Mouse (Mus musculus): ENCODE data around the gene Tcf7l2. TPM values are rescaled to one million over a fixed set of nuclear protein-coding genes. Genes with fewer than 3 reads are reported as not detected.
A peak's percentile ranks its signal among the peaks of the same experiment; 100 is the strongest.

Gene Tcf7l2
- polyA plus RNA-seq (2015; fragmentation: Nextera tagmentation; extraction: Ambion mirVana) = 142 and 157 TPM in 2 replicates

DNA sequence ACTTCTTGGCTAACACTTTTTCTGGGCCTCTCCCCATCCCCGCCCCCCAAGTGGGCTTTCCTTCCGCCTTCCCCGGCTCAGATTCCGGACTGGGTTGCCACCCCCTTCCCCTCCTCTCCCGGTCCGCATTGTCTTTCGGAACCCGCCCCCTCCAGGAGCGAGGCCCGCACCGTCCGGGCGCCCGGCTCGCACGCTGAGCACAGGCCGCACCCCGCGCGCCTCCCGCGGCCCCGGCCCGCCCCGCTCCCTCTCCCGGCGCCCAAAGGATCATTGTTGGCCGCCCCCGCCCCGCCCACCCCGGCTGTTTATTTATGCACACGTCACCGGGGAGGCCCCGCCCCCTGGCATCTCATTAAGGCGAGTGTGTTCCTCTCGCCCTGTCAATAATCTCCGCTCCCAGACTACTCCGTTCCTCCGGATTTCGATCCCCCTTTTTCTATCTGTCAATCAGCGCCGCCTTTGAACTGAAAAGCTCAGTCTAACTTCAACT lies at the start of gene Tcf7l2:
Tcf7l2 (plus strand) TSS at position 382 of the 490 bp plus-strand sequence.
- H3K4me2 ChIP-seq = peak within 1 kb of the TSS; percentile 91
- peaks cover 33% of the 10 kb centered on the region for H3K4me1 ChIP-seq
- H3K9me3 ChIP-seq = no peaks in the 10 kb centered on the region
- ATAC-seq (ENCODE audit: insufficient number of reproducible peaks, insufficient read depth, low FRiP score, low TSS enrichment, low read depth) = peak; percentile 91
- H3K9ac ChIP-seq = peak within 1 kb of the TSS; percentile 99
- under 1% methylated on average over 41 of the region's 42 CpGs for WGBS
- peak within 1 kb of the TSS; percentile 100 for H3K27ac ChIP-seq
- H3K27me3 ChIP-seq = no peaks in the 10 kb centered on the region
- H3K36me3 ChIP-seq = no peaks in the 10 kb centered on the region
- H3K4me3 ChIP-seq = peak within 1 kb of the TSS; percentile 86

DNA sequence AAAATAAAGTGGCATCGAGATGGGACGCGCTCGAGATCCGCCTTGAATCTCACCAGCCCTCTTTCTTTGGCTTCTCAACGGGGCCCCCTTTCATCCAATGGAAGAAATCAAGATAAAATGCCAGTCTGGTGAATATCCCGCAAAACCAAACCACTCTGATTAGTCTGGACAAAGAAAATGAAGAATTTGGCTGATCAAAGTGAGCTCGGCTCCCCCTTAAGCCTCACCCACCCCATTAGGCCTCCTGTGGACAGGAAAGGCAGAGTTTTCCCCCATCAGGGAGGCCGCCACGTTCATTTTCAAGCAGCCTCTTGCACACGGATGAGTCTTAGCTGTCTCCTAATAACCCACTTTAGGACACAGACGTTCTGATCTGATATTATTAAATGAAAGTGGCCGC lies 47.0 kb upstream of the Tcf7l2 start:
- Histone ChIP-seq H3K36me3 (no peaks in the 10 kb centered on the region), H3K9me3 (no peaks in the 10 kb centered on the region), H3K4me3 (no peak overlapping the region), H3K4me2 (no peak overlapping the region), H3K9ac (no peak overlapping the region), H3K27ac (no peak overlapping the region), H3K27me3 (peaks cover 19% of the 10 kb centered on the region), H3K4me1 (peaks cover 8% of the 10 kb centered on the region; the same call in 1 of the 2 replicates)
- ATAC-seq (ENCODE audit: insufficient number of reproducible peaks, insufficient read depth, low FRiP score, low TSS enrichment, low read depth) = no peak
- WGBS = 22% methylated on average over 13 of the region's 13 CpGs

- Histone ChIP-seq H3K36me3 (no peaks in the 10 kb centered on the region), H3K4me1 (peaks cover 12% of the 10 kb centered on the region), H3K4me2 (no peak overlapping the region), H3K9me3 (no peaks in the 10 kb centered on the region), H3K27me3 (peaks cover 20% of the 10 kb centered on the region), H3K9ac (no peak overlapping the region), H3K27ac (no peak overlapping the region), H3K4me3 (no peak overlapping the region)
- 79% methylated on average over 10 of the region's 10 CpGs for WGBS
- ATAC-seq (ENCODE audit: insufficient number of reproducible peaks, insufficient read depth, low FRiP score, low TSS enrichment, low read depth) = no peak
Observed at GRCm38 (mm10) chr19:55695418-55695817, 46.2 kb upstream of the Tcf7l2 start.

GRCm38 (mm10) chr19:55698892-55699291 lies 42.7 kb upstream of the Tcf7l2 start:
- no peak overlapping the region for H3K9ac ChIP-seq
- H3K4me2 ChIP-seq = no peak overlapping the region
- H3K4me1 ChIP-seq = peaks cover 16% of the 10 kb centered on the region
- no peak for ATAC-seq (ENCODE audit: insufficient number of reproducible peaks, insufficient read depth, low FRiP score, low TSS enrichment, low read depth)
- H3K27me3 ChIP-seq = peaks cover 14% of the 10 kb centered on the region; the same call in 1 of the 2 replicates
- 80% methylated on average over 5 of the region's 5 CpGs for WGBS
- no peak overlapping the region for H3K27ac ChIP-seq
- H3K9me3 ChIP-seq = no peaks in the 10 kb centered on the region
- H3K4me3 ChIP-seq = no peak overlapping the region
- H3K36me3 ChIP-seq = no peaks in the 10 kb centered on the region

DNA sequence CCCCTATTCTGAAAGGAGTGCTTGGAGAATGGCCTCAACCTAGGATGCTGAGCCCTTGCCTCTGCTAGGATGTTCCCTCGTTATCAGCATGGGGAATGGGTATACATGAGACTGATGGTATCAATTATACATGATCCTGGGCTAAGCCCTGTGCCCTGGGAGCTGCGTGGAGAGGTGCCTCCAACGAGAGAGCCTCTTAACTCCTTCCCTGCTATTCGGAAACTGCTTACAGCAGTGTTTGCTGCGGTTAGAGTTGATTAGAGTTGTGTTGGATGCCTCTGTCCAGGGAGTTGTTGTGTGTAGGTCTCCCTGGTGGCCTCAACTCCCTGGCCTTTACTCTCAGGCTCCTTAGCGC lies 41.4 kb upstream of the Tcf7l2 start:
- no peak for ATAC-seq (ENCODE audit: insufficient number of reproducible peaks, insufficient read depth, low FRiP score, low TSS enrichment, low read depth)
- H3K27me3 ChIP-seq = peaks cover 5% of the 10 kb centered on the region; the same call in 1 of the 2 replicates
- no peaks in the 10 kb centered on the region for H3K9me3 ChIP-seq
- H3K4me3 ChIP-seq = no peak overlapping the region
- H3K9ac ChIP-seq = no peak overlapping the region
- H3K27ac ChIP-seq = no peak overlapping the region
- 27% methylated on average over 6 of the region's 6 CpGs for WGBS
- no peak overlapping the region for H3K4me2 ChIP-seq
- H3K4me1 ChIP-seq = peaks cover 8% of the 10 kb centered on the region
- no peaks in the 10 kb centered on the region for H3K36me3 ChIP-seq

DNA sequence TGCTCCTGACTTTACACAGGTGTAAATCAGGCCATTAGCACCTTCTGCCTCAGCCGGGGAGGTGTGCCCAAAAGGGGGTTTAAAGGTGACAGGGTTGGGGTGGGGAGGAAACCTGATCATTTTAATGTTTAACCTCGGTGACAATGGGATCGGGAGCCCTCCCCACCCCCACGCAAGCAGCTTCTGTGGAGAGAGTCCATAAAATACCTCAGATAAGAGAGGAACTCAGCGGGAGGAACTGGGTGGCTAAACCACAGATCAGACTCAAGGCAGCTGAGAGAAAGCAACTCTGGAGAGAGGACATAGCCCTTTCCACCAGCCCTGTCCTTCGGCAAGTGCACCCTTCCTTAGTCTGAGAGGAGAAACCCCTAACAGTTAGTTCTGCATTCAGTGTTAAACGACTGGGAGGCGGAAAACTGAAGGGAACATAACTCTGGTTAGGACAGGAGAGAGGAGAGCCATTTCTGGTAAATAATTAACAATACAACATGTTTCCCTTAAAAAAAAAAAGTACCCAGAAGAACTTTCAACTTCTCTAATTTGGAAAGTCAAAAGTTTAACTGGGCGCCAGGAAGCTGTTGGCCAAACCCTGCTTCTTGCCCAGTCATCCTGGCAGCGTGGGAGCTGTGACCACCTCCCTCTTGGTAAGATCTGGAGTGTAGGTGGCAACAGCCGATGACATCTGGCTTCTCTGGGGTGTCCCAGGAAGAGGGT lies 40.9 kb upstream of the Tcf7l2 start:
- Histone ChIP-seq H3K36me3 (no peaks in the 10 kb centered on the region), H3K9ac (no peak overlapping the region), H3K27ac (no peak overlapping the region), H3K4me2 (no peak overlapping the region), H3K27me3 (peaks cover 5% of the 10 kb centered on the region; the same call in 1 of the 2 replicates), H3K9me3 (no peaks in the 10 kb centered on the region), H3K4me3 (no peak overlapping the region), H3K4me1 (peaks cover 8% of the 10 kb centered on the region)
- no peak for ATAC-seq (ENCODE audit: insufficient number of reproducible peaks, insufficient read depth, low FRiP score, low TSS enrichment, low read depth)
- 57% methylated on average over 11 of the region's 11 CpGs for WGBS

- no peaks in the 10 kb centered on the region for H3K9me3 ChIP-seq
- no peak overlapping the region for H3K27ac ChIP-seq
- H3K27me3 ChIP-seq = peaks cover 7% of the 10 kb centered on the region; the same call in 1 of the 2 replicates
- 83% methylated on average over 9 of the region's 9 CpGs for WGBS
- H3K4me1 ChIP-seq = peaks cover 8% of the 10 kb centered on the region
- H3K4me3 ChIP-seq = no peak overlapping the region
- no peaks in the 10 kb centered on the region for H3K36me3 ChIP-seq
- no peak overlapping the region for H3K4me2 ChIP-seq
- H3K9ac ChIP-seq = no peak overlapping the region
- no peak for ATAC-seq (ENCODE audit: insufficient number of reproducible peaks, insufficient read depth, low FRiP score, low TSS enrichment, low read depth)
Observed at GRCm38 (mm10) chr19:55701283-55701633, 40.4 kb upstream of the Tcf7l2 start.

DNA sequence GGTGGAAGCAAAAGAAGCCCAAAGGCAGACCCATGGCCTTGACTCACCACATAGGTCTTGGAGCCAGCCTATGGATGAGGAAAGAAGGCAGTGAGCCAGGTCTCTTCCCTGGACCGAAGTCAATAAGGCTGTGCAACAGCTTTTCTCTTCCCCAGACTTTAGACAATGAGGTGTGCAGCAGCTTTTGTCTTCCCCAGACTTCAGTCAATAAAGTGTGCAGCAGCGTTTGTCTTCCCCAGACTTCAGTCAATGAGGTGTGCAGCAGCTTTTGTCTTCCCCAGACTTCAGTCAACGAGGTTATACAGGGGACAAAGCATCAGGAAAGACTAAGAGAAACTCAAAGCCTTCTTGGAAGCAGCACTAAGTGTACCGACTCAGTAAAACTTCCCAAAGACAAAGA lies 39.5 kb upstream of the Tcf7l2 start:
- H3K9me3 ChIP-seq = no peaks in the 10 kb centered on the region
- no peak overlapping the region for H3K4me2 ChIP-seq
- no peak for ATAC-seq (ENCODE audit: insufficient number of reproducible peaks, insufficient read depth, low FRiP score, low TSS enrichment, low read depth)
- H3K9ac ChIP-seq = no peak overlapping the region
- H3K27ac ChIP-seq = no peak overlapping the region
- no peak overlapping the region for H3K4me3 ChIP-seq
- H3K36me3 ChIP-seq = no peaks in the 10 kb centered on the region
- H3K27me3 ChIP-seq = peaks cover 6% of the 10 kb centered on the region; the same call in 1 of the 2 replicates
- peaks cover 8% of the 10 kb centered on the region for H3K4me1 ChIP-seq
- 87% methylated on average over 4 of the region's 4 CpGs for WGBS

GRCm38 (mm10) chr19:55702716-55703115 lies 38.9 kb upstream of the Tcf7l2 start:
- Histone ChIP-seq H3K9me3 (no peaks in the 10 kb centered on the region), H3K9ac (no peak overlapping the region), H3K4me3 (no peak overlapping the region), H3K4me1 (peaks cover 13% of the 10 kb centered on the region), H3K27ac (no peak overlapping the region), H3K27me3 (peaks cover 6% of the 10 kb centered on the region; the same call in 1 of the 2 replicates), H3K36me3 (no peaks in the 10 kb centered on the region), H3K4me2 (no peak overlapping the region)
- 91% methylated on average over 8 of the region's 8 CpGs for WGBS
- ATAC-seq (ENCODE audit: insufficient number of reproducible peaks, insufficient read depth, low FRiP score, low TSS enrichment, low read depth) = no peak

DNA sequence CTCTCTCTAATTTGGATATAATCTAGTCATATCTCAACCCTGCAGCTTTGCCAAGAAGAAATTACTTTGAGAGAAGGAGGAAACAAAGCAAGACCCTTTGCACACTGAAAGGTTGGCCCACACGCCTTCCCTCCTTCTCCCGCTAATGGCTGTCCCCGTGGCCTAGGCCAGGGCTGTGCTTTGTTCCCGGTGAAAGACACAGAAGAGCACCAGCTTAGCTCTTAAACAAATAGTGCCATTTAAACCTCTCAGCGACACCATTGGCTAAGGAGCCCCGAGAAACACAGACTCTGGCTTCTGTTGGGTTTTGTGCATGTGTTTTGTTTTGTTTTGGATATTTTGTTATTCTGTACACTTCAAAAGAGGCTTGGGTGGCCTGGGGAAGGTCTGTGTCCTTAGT lies 37.5 kb upstream of the Tcf7l2 start:
- Histone ChIP-seq H3K4me1 (peaks cover 18% of the 10 kb centered on the region), H3K36me3 (no peaks in the 10 kb centered on the region), H3K27ac (no peak overlapping the region), H3K4me2 (no peak overlapping the region), H3K27me3 (peaks cover 6% of the 10 kb centered on the region; the same call in 1 of the 2 replicates), H3K9ac (no peak overlapping the region), H3K4me3 (no peak overlapping the region), H3K9me3 (no peaks in the 10 kb centered on the region)
- no peak for ATAC-seq (ENCODE audit: insufficient number of reproducible peaks, insufficient read depth, low FRiP score, low TSS enrichment, low read depth)
- 69% methylated on average over 6 of the region's 6 CpGs for WGBS

DNA sequence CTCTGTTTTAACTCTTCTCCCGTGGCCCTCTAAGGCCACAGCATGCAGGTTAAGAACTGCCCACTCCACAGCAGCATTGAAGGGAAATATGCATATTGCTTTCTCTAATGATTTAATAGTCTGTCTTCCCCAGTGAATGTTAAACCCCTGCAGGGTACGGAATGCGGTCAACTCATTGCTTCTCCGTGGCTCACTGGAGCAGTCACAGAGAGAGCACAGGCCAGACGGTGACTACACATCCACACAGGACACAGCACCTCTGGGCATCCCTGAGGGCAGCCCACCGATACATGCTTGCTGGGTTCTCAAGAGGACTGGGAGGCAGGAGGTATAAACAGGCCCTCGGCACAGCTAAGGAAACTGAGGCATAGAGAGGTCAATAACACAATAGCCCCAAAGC lies 35.3 kb upstream of the Tcf7l2 start:
- no peaks in the 10 kb centered on the region for H3K36me3 ChIP-seq
- peaks cover 10% of the 10 kb centered on the region for H3K4me1 ChIP-seq
- H3K4me2 ChIP-seq = no peak overlapping the region
- no peak overlapping the region for H3K27ac ChIP-seq
- H3K9ac ChIP-seq = no peak overlapping the region
- no peak overlapping the region for H3K4me3 ChIP-seq
- WGBS = 82% methylated on average over 7 of the region's 7 CpGs
- ATAC-seq (ENCODE audit: insufficient number of reproducible peaks, insufficient read depth, low FRiP score, low TSS enrichment, low read depth) = no peak
- H3K27me3 ChIP-seq = peaks cover 3% of the 10 kb centered on the region; the same call in 1 of the 2 replicates
- no peaks in the 10 kb centered on the region for H3K9me3 ChIP-seq

GRCm38 (mm10) chr19:55706806-55707205 lies 34.8 kb upstream of the Tcf7l2 start:
- no peak for ATAC-seq (ENCODE audit: insufficient number of reproducible peaks, insufficient read depth, low FRiP score, low TSS enrichment, low read depth)
- Histone ChIP-seq H3K4me2 (no peak overlapping the region), H3K36me3 (no peaks in the 10 kb centered on the region), H3K4me1 (peaks cover 10% of the 10 kb centered on the region), H3K27ac (no peak overlapping the region), H3K4me3 (no peak overlapping the region), H3K9ac (no peak overlapping the region), H3K9me3 (no peaks in the 10 kb centered on the region), H3K27me3 (peaks cover 3% of the 10 kb centered on the region; the same call in 1 of the 2 replicates)
- WGBS = 90% methylated on average over 6 of the region's 6 CpGs
